Mouse (Mus musculus) heart, adult 2 months (tissue): ENCODE results near the gene Rgl1.

ENCODE experiments used
- EP300 ChIP-seq: fragments of 200-500 bp; IDR thresholded peaks from 2 replicates; pipeline ENCODE4 v1.6.1; 2011; ENCODE audit warnings: low read depth, low read length, control low read depth; ENCODE audit not compliant: insufficient read depth
- POLR2A ChIP-seq: fragments of 200-500 bp; IDR thresholded peaks from 2 replicates; pipeline ENCODE4 v1.6.1; 2011; ENCODE audit warnings: mild to moderate bottlenecking, low read depth, low read length, control low read depth; ENCODE audit not compliant: insufficient read depth

- no peak for TF ChIP-seq POLR2A
- TF ChIP-seq EP300 = no peak
Measured at GRCm38 (mm10) chr1:152681676-152682367, 84.3 kb downstream of the Rgl1 start.
